Mouse (Mus musculus): Measurements from ENCODE around the gene Arhgef17.

Gene Arhgef17

GRCm38 (mm10) chr7:100917751-100918150, 14.2 kb downstream of the Arhgef17 start:
- in situ Hi-C loops (cut with MboI), result no loop called here

GRCm38 (mm10) chr7:100916526-100916925, 15.4 kb downstream of the Arhgef17 start:
- in situ Hi-C loops (cut with MboI), result no loop called here

- in situ Hi-C loops (cut with MboI), result no loop called here
Observed at GRCm38 (mm10) chr7:100915204-100915603, 16.7 kb downstream of the Arhgef17 start.

- in situ Hi-C loops (cut with MboI), result no loop called here
Observed at GRCm38 (mm10) chr7:100911791-100912190, 20.1 kb downstream of the Arhgef17 start.

GRCm38 (mm10) chr7:100911246-100911770, 20.6 kb downstream of the Arhgef17 start:
- in situ Hi-C loops (cut with MboI), result no loop called here

GRCm38 (mm10) chr7:100908567-100908966, 23.3 kb downstream of the Arhgef17 start:
- in situ Hi-C loops (cut with MboI), result no loop called here

- in situ Hi-C loops (cut with MboI), result no loop called here
Observed at GRCm38 (mm10) chr7:100908061-100908460, 23.8 kb downstream of the Arhgef17 start.

GRCm38 (mm10) chr7:100907231-100907630, 24.7 kb downstream of the Arhgef17 start:
- in situ Hi-C loops (cut with MboI), result no loop called here

- in situ Hi-C loops (cut with MboI), result no loop called here
Observed at GRCm38 (mm10) chr7:100906029-100906789, 25.7 kb downstream of the Arhgef17 start.

GRCm38 (mm10) chr7:100905037-100905436, 26.9 kb downstream of the Arhgef17 start:
- in situ Hi-C loops (cut with MboI), result no loop called here

- in situ Hi-C loops (cut with MboI), result no loop called here
Observed at GRCm38 (mm10) chr7:100904612-100905011, 27.3 kb downstream of the Arhgef17 start.

- in situ Hi-C loops (cut with MboI), result no loop called here
Observed at GRCm38 (mm10) chr7:100902451-100903137, 29.3 kb downstream of the Arhgef17 start.

GRCm38 (mm10) chr7:100897828-100898227, 34.1 kb downstream of the Arhgef17 start:
- in situ Hi-C loops (cut with MboI), result no loop called here

- in situ Hi-C loops (cut with MboI), result no loop called here
Observed at GRCm38 (mm10) chr7:100894833-100895226, 37.1 kb downstream of the Arhgef17 start.

GRCm38 (mm10) chr7:100894057-100894832, 37.7 kb downstream of the Arhgef17 start:
- in situ Hi-C loops (cut with MboI), result no loop called here

- in situ Hi-C loops (cut with MboI), result no loop called here
Observed at GRCm38 (mm10) chr7:100893249-100894056, 38.5 kb downstream of the Arhgef17 start.

GRCm38 (mm10) chr7:100886535-100886934, 45.4 kb downstream of the Arhgef17 start:
- in situ Hi-C loops (cut with MboI), result no loop called here

- in situ Hi-C loops (cut with MboI), result no loop called here
Observed at GRCm38 (mm10) chr7:100884460-100884859, 47.4 kb downstream of the Arhgef17 start.

- in situ Hi-C loops (cut with MboI), result no loop called here
Observed at GRCm38 (mm10) chr7:100881950-100882349, 50.0 kb downstream of the Arhgef17 start.

- in situ Hi-C loops (cut with MboI), result no loop called here
Observed at GRCm38 (mm10) chr7:100881531-100881930, 50.4 kb downstream of the Arhgef17 start.

- in situ Hi-C loops (cut with MboI), result no loop called here
Observed at GRCm38 (mm10) chr7:100879595-100879994, 52.3 kb downstream of the Arhgef17 start.
